Mouse (Mus musculus) heart, embryonic 14.5 days (tissue): ENCODE measurements around the gene Syt1. TPM values are rescaled to one million over a fixed set of nuclear protein-coding genes. Genes with fewer than 3 reads are reported as not detected.

Source experiments
- ATAC-seq: fragments of 200-750 bp; cut with Nextera tagmentation; 2 replicates; pipeline ENCODE4 v1.8.0; 2017; ENCODE audit warnings: low read depth, moderate TSS enrichment; ENCODE audit not compliant: insufficient number of reproducible peaks, insufficient read depth, low FRiP score
- H3K27ac ChIP-seq, 2 experiments: fragments of 200-500 bp in 1 of 2; fragments of 300-500 bp in 1 of 2; sonication (generic) in 1 of 2; replicated peaks in 1 of 2; 2 replicates each; pipeline ENCODE4 v1.5.1; 2012 to 2014; ENCODE audit warnings: low read depth in 2 of 2, low read length in 2 of 2, control low read depth in 1 of 2, mild to moderate bottlenecking in 1 of 2, mixed read lengths in 1 of 2; ENCODE audit not compliant: control insufficient read depth in 1 of 2, insufficient read depth in 1 of 2
- H3K27me3 ChIP-seq: fragments of 300-500 bp; sonication (generic); 2 replicates; pipeline ENCODE4 v1.6.1; 2014; ENCODE audit warnings: mild to moderate bottlenecking, low read length, control low read depth; ENCODE audit not compliant: control insufficient read depth, insufficient read depth
- H3K36me3 ChIP-seq: fragments of 300-500 bp; sonication (generic); 2 replicates; pipeline ENCODE4 v1.6.1; 2014; ENCODE audit warnings: mild to moderate bottlenecking, control low read depth, low read length, mixed read lengths; ENCODE audit not compliant: control insufficient read depth, insufficient read depth
- H3K4me1 ChIP-seq, 2 experiments: fragments of 200-500 bp in 1 of 2; fragments of 300-500 bp in 1 of 2; sonication (generic) in 1 of 2; 2 replicates each; pipeline ENCODE4 v1.6.1; 2012 to 2014; ENCODE audit warnings: low read length in 2 of 2, control low read depth in 1 of 2, mixed read lengths in 1 of 2; ENCODE audit not compliant: control insufficient read depth in 2 of 2, insufficient read depth in 2 of 2
- H3K4me2 ChIP-seq: fragments of 300-500 bp; sonication (generic); 2 replicates; pipeline ENCODE4 v1.6.1; 2014; ENCODE audit warnings: mild to moderate bottlenecking, low read length
- H3K4me3 ChIP-seq, 2 experiments: fragments of 200-500 bp in 1 of 2; fragments of 300-500 bp in 1 of 2; sonication (generic) in 1 of 2; 2 replicates each; pipeline ENCODE4 v1.5.1; 2012 to 2014; ENCODE audit warnings: low read length in 2 of 2, mild to moderate bottlenecking in 2 of 2, control low read depth in 1 of 2, low read depth in 1 of 2, moderate library complexity in 1 of 2; ENCODE audit not compliant: control insufficient read depth in 1 of 2, insufficient read depth in 1 of 2
- H3K9ac ChIP-seq: fragments of 300-500 bp; sonication (generic); 2 replicates; pipeline ENCODE4 v1.6.1; 2014; ENCODE audit warnings: mild to moderate bottlenecking, low read length
- H3K9me3 ChIP-seq: fragments of 300-500 bp; sonication (generic); 2 replicates; pipeline ENCODE4 v1.6.1; 2016; ENCODE audit warnings: low read length, control low read depth; ENCODE audit not compliant: control insufficient read depth
- WGBS: fragments of 180-500 bp; shearing (Covaris S2); extraction: QIAGEN DNeasy Blood & Tissue Kit; methylation state at CpG from one replicate; pipeline ENCODE4 v1.1.7; 2014; 5-methylcytosine and 5-hydroxymethylcytosine counted together
- polyA plus RNA-seq: library from polyadenylated mRNA; unstranded; fragments of >200 nt; fragmentation: Nextera tagmentation; extraction: Ambion mirVana; gene quantifications from 2 replicates; pipeline ENCODE4 v1.2.1, GENCODE M21; 2014

Syt1 gene
- polyA plus RNA-seq, 1 experiment from 2014 or later: 1.2 TPM

- H3K27ac ChIP-seq: no peak overlapping the region
- no peak for ATAC-seq
- 91% methylated on average over 3 of the region's 3 CpGs for WGBS
- no peaks in the 10 kb centered on the region for H3K27me3 ChIP-seq
- H3K9me3 ChIP-seq: no peaks in the 10 kb centered on the region
- no peak overlapping the region for H3K4me3 ChIP-seq
- H3K9ac ChIP-seq: no peak overlapping the region
- no peaks in the 10 kb centered on the region for H3K4me1 ChIP-seq
- no peaks in the 10 kb centered on the region for H3K36me3 ChIP-seq
- H3K4me2 ChIP-seq: no peak overlapping the region
Measured at GRCm38 (mm10) chr10:108705658-108706057, 305.1 kb downstream of the Syt1 start.

GRCm38 (mm10) chr10:108701361-108702128, 309.2 kb downstream of the Syt1 start:
- H3K4me3 ChIP-seq: no peak overlapping the region

GRCm38 (mm10) chr10:108699946-108700345, 310.8 kb downstream of the Syt1 start, which contains the start of gene Gm5136:
Gene Gm5136 (minus strand): TSS chr10:108700160.
- Histone ChIP-seq H3K4me1 (no peaks in the 10 kb centered on the region), H3K36me3 (no peaks in the 10 kb centered on the region), H3K4me2 (no peak within 1 kb of the TSS), H3K4me3 (no peak within 1 kb of the TSS), H3K9ac (no peak within 1 kb of the TSS), H3K27ac (no peak within 1 kb of the TSS), H3K27me3 (no peaks in the 10 kb centered on the region), H3K9me3 (no peaks in the 10 kb centered on the region)
- 92% methylated on average over 9 of the region's 9 CpGs for WGBS
- ATAC-seq: no peak

More at GRCm38 (mm10) chr10:108701361-108702128, 309.2 kb downstream of the Syt1 start:
- H3K4me1 ChIP-seq: no peaks in the 10 kb centered on the region
- ATAC-seq: no peak
- H3K27ac ChIP-seq: no peak overlapping the region
- WGBS: 57% methylated on average over 14 of the region's 14 CpGs
- H3K9me3 ChIP-seq: no peaks in the 10 kb centered on the region
- H3K27me3 ChIP-seq: no peaks in the 10 kb centered on the region
- no peak overlapping the region for H3K9ac ChIP-seq
- no peaks in the 10 kb centered on the region for H3K36me3 ChIP-seq
- peak overlapping the region; percentile 21; the same call in 1 of the 2 replicates for H3K4me2 ChIP-seq

GRCm38 (mm10) chr10:108697062-108697461, 313.7 kb downstream of the Syt1 start:
- no peak overlapping the region; the same call in 1 of the 2 replicates for H3K4me2 ChIP-seq
- H3K4me3 ChIP-seq: no peak overlapping the region
- 62% methylated on average over 5 of the region's 5 CpGs for WGBS
- peak overlapping the region; percentile 25; the same call in 1 of the 2 replicates for H3K9ac ChIP-seq
- H3K9me3 ChIP-seq: no peaks in the 10 kb centered on the region
- no peak overlapping the region for H3K27ac ChIP-seq
- H3K36me3 ChIP-seq: no peaks in the 10 kb centered on the region
- H3K27me3 ChIP-seq: no peaks in the 10 kb centered on the region
- ATAC-seq: no peak
- no peaks in the 10 kb centered on the region for H3K4me1 ChIP-seq

- H3K36me3 ChIP-seq: no peaks in the 10 kb centered on the region
- no peak for ATAC-seq
- WGBS: 73% methylated on average over 9 of the region's 9 CpGs
- no peaks in the 10 kb centered on the region for H3K27me3 ChIP-seq
- no peaks in the 10 kb centered on the region for H3K9me3 ChIP-seq
- no peak overlapping the region for H3K4me3 ChIP-seq
- H3K4me1 ChIP-seq: no peaks in the 10 kb centered on the region
- H3K4me2 ChIP-seq: no peak overlapping the region
- H3K9ac ChIP-seq: no peak overlapping the region
- no peak overlapping the region for H3K27ac ChIP-seq
Measured at GRCm38 (mm10) chr10:108690954-108691353, 319.8 kb downstream of the Syt1 start.

- WGBS: 39% methylated on average over 4 of the region's 4 CpGs
- ATAC-seq: no peak
- H3K27me3 ChIP-seq: no peaks in the 10 kb centered on the region
Measured at GRCm38 (mm10) chr10:108686696-108687095, 324.1 kb downstream of the Syt1 start.

GRCm38 (mm10) chr10:108679675-108680390, 330.9 kb downstream of the Syt1 start:
- no peaks in the 10 kb centered on the region for H3K9me3 ChIP-seq
- peak; percentile 64 for ATAC-seq
- no peaks in the 10 kb centered on the region for H3K36me3 ChIP-seq
- H3K27me3 ChIP-seq: no peaks in the 10 kb centered on the region
- no peak overlapping the region for H3K4me3 ChIP-seq
- no peak overlapping the region for H3K9ac ChIP-seq
- H3K27ac ChIP-seq: peak overlapping the region; percentile 2 to 50; a peak in 2 of 4 replicates
- peak overlapping the region; percentile 11 for H3K4me2 ChIP-seq
- WGBS: 25% methylated on average over 14 of the region's 14 CpGs
- H3K4me1 ChIP-seq: peaks cover 4 to 6% of the 10 kb centered on the region in 2 experiments; a peak in 3 of 4 replicates

More at GRCm38 (mm10) chr10:108686696-108687095, 324.1 kb downstream of the Syt1 start:
- H3K27ac ChIP-seq: no peak overlapping the region
- no peaks in the 10 kb centered on the region for H3K36me3 ChIP-seq
- H3K4me3 ChIP-seq: no peak overlapping the region
- no peaks in the 10 kb centered on the region for H3K9me3 ChIP-seq
- H3K4me2 ChIP-seq: no peak overlapping the region
- no peaks in the 10 kb centered on the region for H3K4me1 ChIP-seq
- H3K9ac ChIP-seq: no peak overlapping the region
